Mouse (Mus musculus) layer of hippocampus, postnatal 25 days (tissue): ENCODE data around the gene Triobp. TPM values are rescaled to one million over a fixed set of nuclear protein-coding genes. Genes with fewer than 3 reads are reported as not detected.
A peak's percentile ranks its signal among the peaks of the same experiment; 100 is the strongest.

Source experiments
- DNase-seq, 2 experiments: peaks; one replicate each; pipeline ENCODE4 v3.0.0; 2022; ENCODE audit warnings: mixed read lengths in 2 of 2, low spot score in 1 of 2; ENCODE audit errors: extremely low spot score in 1 of 2
- total RNA-seq, 2 experiments: library from RNA; stranded (reverse); gene quantifications; 2 replicates each; pipeline ENCODE4 v1.2.3; 2021

The Triobp gene
- 10 to 100 TPM; 14.0 to 16.0 TPM for total RNA-seq

- DNase-seq = peak; percentile 38 to 55
Measured at GRCm38 (mm10) chr15:78947657-78948056, at the start of gene Triobp. Gene Triobp (plus strand): TSS chr15:78947724.

GRCm38 (mm10) chr15:78898507-78899001 is 49.0 kb upstream of the Triobp start:
- DNase-seq = no peak

- DNase-seq = no peak
Measured at GRCm38 (mm10) chr15:78899409-78899739, 48.1 kb upstream of the Triobp start, which contains the start of gene Gm49510. Gene Gm49510 (plus strand): TSS chr15:78899667.

GRCm38 (mm10) chr15:78899740-78900584 is 47.6 kb upstream of the Triobp start, which contains the start of gene Sh3bp1:
Gene Sh3bp1 (plus strand): TSS chr15:78899768.
- DNase-seq = peak; percentile 41 to 45

GRCm38 (mm10) chr15:78900585-78901421 is 46.7 kb upstream of the Triobp start:
- no peak for DNase-seq

- no peak for DNase-seq
Measured at GRCm38 (mm10) chr15:78901422-78901789, 46.1 kb upstream of the Triobp start.

GRCm38 (mm10) chr15:78903243-78903642 is 44.3 kb upstream of the Triobp start:
- DNase-seq = peak; percentile 77 to 96

- no peak for DNase-seq
Measured at GRCm38 (mm10) chr15:78908399-78908798, 39.1 kb upstream of the Triobp start.

GRCm38 (mm10) chr15:78908982-78909381 is 38.5 kb upstream of the Triobp start:
- DNase-seq = no peak

GRCm38 (mm10) chr15:78912040-78912439 is 35.5 kb upstream of the Triobp start:
- DNase-seq = peak in 1 of 2 experiments; percentile 40

GRCm38 (mm10) chr15:78913632-78914090 is 33.9 kb upstream of the Triobp start, which contains the start of gene Pdxp:
Gene Pdxp (plus strand): TSS chr15:78913919.
- peak; percentile 85 to 88 for DNase-seq

- peak in 1 of 2 experiments; percentile 38 for DNase-seq
Measured at GRCm38 (mm10) chr15:78914091-78914822, 33.3 kb upstream of the Triobp start.

GRCm38 (mm10) chr15:78914823-78915659 is 32.5 kb upstream of the Triobp start:
- DNase-seq = no peak

- peak in 1 of 2 experiments; percentile 57 for DNase-seq
Measured at GRCm38 (mm10) chr15:78915660-78916017, 31.9 kb upstream of the Triobp start.

- peak in 1 of 2 experiments; percentile 45 for DNase-seq
Measured at GRCm38 (mm10) chr15:78916052-78916826, 31.3 kb upstream of the Triobp start.

- no peak for DNase-seq
Measured at GRCm38 (mm10) chr15:78918126-78918525, 29.4 kb upstream of the Triobp start.

- DNase-seq = no peak
Measured at GRCm38 (mm10) chr15:78919914-78920313, 27.6 kb upstream of the Triobp start.

- DNase-seq = no peak
Measured at GRCm38 (mm10) chr15:78922700-78923099, 24.8 kb upstream of the Triobp start.

GRCm38 (mm10) chr15:78923585-78923984 is 23.9 kb upstream of the Triobp start:
- DNase-seq = no peak
